In genomic region chr3:107559183-107559582, GRCm38 (mm10) we compare ENCODE assay signal across 9 mouse cellular contexts. TPM values are rescaled to one million over a fixed set of nuclear protein-coding genes. Genes with fewer than 3 reads are reported as not detected.
DNase-seq lines count a peak whose midpoint lies in the region; ATAC-seq and TF ChIP-seq lines count a peak whose summit lies in the region.
"Had no signal": no experiment of that assay in that cellular context is flagged by ENCODE, and none has a peak within 500 bp of the region (broad histone marks: within the 10 kb centered on the region; RNA-seq: fewer than 3 reads in every experiment).

No protein-coding gene starts in this region.

- 8% methylated on average over 3 of the region's 3 CpGs for WGBS in lung, postnatal 0 days

- no peak for TF ChIP-seq EP300 in lung, postnatal 0 days (IDR thresholded peaks at IDR 0.05)

- H3K4me2 ChIP-seq in lung, postnatal 0 days (replicated peaks; ENCODE audit: low read depth, low read length) = no peak overlapping the region

- H3K4me1 ChIP-seq in lung, postnatal 0 days (ENCODE audit: insufficient read depth, low read depth, low read length) = no peaks in the 10 kb centered on the region

- DNase-seq in R1 (ENCODE audit: low read depth, low spot score) = peak; percentile 10
- peak; percentile 79 for DNase-seq in cerebellum, adult 9-10 months
- peak; percentile 69 for DNase-seq in forelimb bud, embryonic 11.5 days (ENCODE audit: low read depth, low spot score)
- DNase-seq in heart, postnatal 4 days = peak; percentile 87
- DNase-seq in layer of hippocampus, adult 8-10 months (ENCODE audit: low spot score in 2 of 2) = peak; percentile 38 to 62
- DNase-seq in lung, postnatal 0 days (ENCODE audit: low spot score) = peak; percentile 80
- peak; percentile 76 for DNase-seq in retina, postnatal 1 day

- no peaks in the 10 kb centered on the region for H3K27me3 ChIP-seq in lung, postnatal 0 days (replicated peaks; ENCODE audit: insufficient read depth, low read length)

- ATAC-seq in lung, postnatal 0 days = peak; percentile 81
- no peak for ATAC-seq in inflammation-experienced regulatory T-cells, adult 6 months

- H3K9ac ChIP-seq in lung, postnatal 0 days (replicated peaks; ENCODE audit: low read depth) = no peak overlapping the region

- no peaks in the 10 kb centered on the region for H3K9me3 ChIP-seq in lung, postnatal 0 days (ENCODE audit: low read length)

- H3K36me3 ChIP-seq in lung, postnatal 0 days (ENCODE audit: insufficient read depth, low read length) = no peaks in the 10 kb centered on the region

- H3K27ac ChIP-seq in lung, postnatal 0 days (ENCODE audit: low read length) = no peak overlapping the region

- H3K4me3 ChIP-seq in lung, postnatal 0 days (ENCODE audit: low read depth, low read length) = no peak overlapping the region

- peak; percentile 97 for TF ChIP-seq CTCF in lung, postnatal 0 days (IDR thresholded peaks at IDR 0.05)

RNA-seq across cellular contexts. Expression of gene Ubl4b, which starts 4.3 kb away (rescaled TPM):
- total RNA-seq in heart, postnatal 4 days (2021) = not detected
- not detected for total RNA-seq in layer of hippocampus, adult 8-10 months (2022)
- polyA plus RNA-seq in lung, postnatal 0 days (2015; fragmentation: Nextera tagmentation; extraction: Ambion mirVana) = not detected in 2 replicates
- polyA plus RNA-seq in inflammation-experienced regulatory T-cells, adult 6 months (2017; shearing (Covaris generic)) = not detected
- polyA plus RNA-seq: liver, embryonic 16.5 days had no signal

RNA-seq across cellular contexts. Expression of gene Alx3, which starts 35.6 kb away (rescaled TPM):
- total RNA-seq in heart, postnatal 4 days (2021) = not detected
- total RNA-seq in layer of hippocampus, adult 8-10 months (2022) = 1 to 10 TPM in 1 of 4 experiments, under 1 TPM in 2, not detected in 1; 0.45 to 1.4 (median 0.83) TPM
- polyA plus RNA-seq in lung, postnatal 0 days (2015; fragmentation: Nextera tagmentation; extraction: Ambion mirVana) = not detected in 2 replicates
- not detected for polyA plus RNA-seq in inflammation-experienced regulatory T-cells, adult 6 months (2017; shearing (Covaris generic))

RNA-seq across cellular contexts. Expression of gene Slc6a17, which starts 41.4 kb away (rescaled TPM):
- 1 to 10 TPM; 4.7 to 5.2 TPM for total RNA-seq in heart, postnatal 4 days (2021)
- total RNA-seq in layer of hippocampus, adult 8-10 months (2022) = 100 to 1,000 TPM; 272 to 323 (median 290) TPM
- 0.38 and 0.84 TPM in 2 replicates for polyA plus RNA-seq in lung, postnatal 0 days (2015; fragmentation: Nextera tagmentation; extraction: Ambion mirVana)
- polyA plus RNA-seq in inflammation-experienced regulatory T-cells, adult 6 months (2017; shearing (Covaris generic)) = not detected

Comparison
In these comparisons a context has a peak if more than half of its experiments do, and no peak if none do; other contexts are left out.
1. DNase-seq: peak in every context shown above with its lines; median percentile 87 in heart, postnatal 4 days; 80 in lung, postnatal 0 days; 79 in cerebellum, adult 9-10 months; 76 in retina, postnatal 1 day; 69 in forelimb bud, embryonic 11.5 days; 50 in layer of hippocampus, adult 8-10 months; 10 in R1.
2. RNA of gene Slc6a17, which starts 41.4 kb away (total RNA-seq): 272 to 323 TPM in layer of hippocampus, adult 8-10 months; 4.7 to 5.2 TPM in heart, postnatal 4 days; every median in the first group is over 10 times any median in the second.